8 mouse cellular contexts compared by ENCODE assay signal in the genomic region with DNA sequence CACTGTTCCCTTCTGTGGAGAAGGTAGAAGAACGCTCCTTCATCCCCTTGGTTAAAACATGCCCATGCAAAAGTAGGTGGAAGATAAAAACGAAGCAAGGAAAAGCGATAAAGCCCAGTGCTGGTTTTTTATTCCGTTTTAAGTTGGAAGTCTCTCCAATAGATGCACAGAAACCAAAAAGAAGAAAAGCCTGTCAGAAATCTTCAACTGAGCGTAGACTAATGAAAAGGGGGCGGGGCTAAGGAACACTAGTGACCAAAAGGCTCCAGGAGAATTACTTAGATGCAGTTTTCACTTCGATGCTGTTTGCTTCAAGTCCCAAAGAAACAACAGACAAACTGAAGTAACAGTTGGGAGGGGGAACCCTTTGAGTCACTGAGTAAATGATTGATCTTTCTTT. TPM values are rescaled to one million over a fixed set of nuclear protein-coding genes. Genes with fewer than 3 reads are reported as not detected.
DNase-seq lines count a peak whose midpoint lies in the region; ATAC-seq lines count a peak whose summit lies in the region.

No protein-coding gene starts in this region.

- no peak overlapping the region for H3K9ac ChIP-seq in kidney, embryonic 14.5 days (ENCODE audit: low read depth, low read length)
- H3K9ac ChIP-seq in embryonic facial prominence, embryonic 13.5 days = no peak overlapping the region
- H3K9ac ChIP-seq in midbrain, embryonic 13.5 days (replicated peaks) = peak overlapping the region; percentile 94; the same call in 1 of the 2 replicates

- peak overlapping the region; percentile 91; the same call in 1 of the 2 replicates for H3K4me3 ChIP-seq in kidney, embryonic 14.5 days (ENCODE audit: low read length)
- peak overlapping the region; percentile 91; the same call in 1 of the 2 replicates for H3K4me3 ChIP-seq in embryonic facial prominence, embryonic 13.5 days
- peak overlapping the region; percentile 91 for H3K4me3 ChIP-seq in midbrain, embryonic 13.5 days (replicated peaks)

- H3K4me2 ChIP-seq in kidney, embryonic 14.5 days (replicated peaks; ENCODE audit: low read depth, low read length) = peak overlapping the region; percentile 91
- peak overlapping the region; percentile 87 for H3K4me2 ChIP-seq in embryonic facial prominence, embryonic 13.5 days
- H3K4me2 ChIP-seq in midbrain, embryonic 13.5 days (replicated peaks) = peak overlapping the region; percentile 76

- peaks cover 12% of the 10 kb centered on the region for H3K4me1 ChIP-seq in kidney, embryonic 14.5 days (ENCODE audit: control insufficient read depth, insufficient read depth, low read length)
- H3K4me1 ChIP-seq in embryonic facial prominence, embryonic 13.5 days = peaks cover 10% of the 10 kb centered on the region; the same call in 1 of the 2 replicates
- peaks cover 21% of the 10 kb centered on the region for H3K4me1 ChIP-seq in midbrain, embryonic 13.5 days (replicated peaks)

- H3K9me3 ChIP-seq in kidney, embryonic 14.5 days (ENCODE audit: control insufficient read depth, low read length) = no peaks in the 10 kb centered on the region
- no peaks in the 10 kb centered on the region for H3K9me3 ChIP-seq in embryonic facial prominence, embryonic 13.5 days
- H3K9me3 ChIP-seq in midbrain, embryonic 13.5 days = no peaks in the 10 kb centered on the region

- no peaks in the 10 kb centered on the region for H3K36me3 ChIP-seq in kidney, embryonic 14.5 days (ENCODE audit: control insufficient read depth, insufficient read depth, low read length)
- H3K36me3 ChIP-seq in embryonic facial prominence, embryonic 13.5 days = no peaks in the 10 kb centered on the region
- no peaks in the 10 kb centered on the region for H3K36me3 ChIP-seq in midbrain, embryonic 13.5 days

- no peaks in the 10 kb centered on the region for H3K27me3 ChIP-seq in kidney, embryonic 14.5 days (ENCODE audit: control insufficient read depth, insufficient read depth, low read length)
- no peaks in the 10 kb centered on the region for H3K27me3 ChIP-seq in embryonic facial prominence, embryonic 13.5 days
- H3K27me3 ChIP-seq in midbrain, embryonic 13.5 days = no peaks in the 10 kb centered on the region

- 36% methylated on average over 7 of the region's 7 CpGs for WGBS in kidney, embryonic 14.5 days
- WGBS in embryonic facial prominence, embryonic 13.5 days = 50% methylated on average over 7 of the region's 7 CpGs
- WGBS in midbrain, embryonic 13.5 days = 51% methylated on average over 7 of the region's 7 CpGs

- no peak for DNase-seq in kidney, postnatal 4 days
- peak; percentile 29 for DNase-seq in induced T-regulatory cell, adult 2 months (ENCODE audit: low read depth)
- no peak for DNase-seq in thymus, adult 18-20 months
- no peak for DNase-seq in urinary bladder, postnatal 14 days (ENCODE audit: low spot score)
- DNase-seq in urinary bladder, adult 2 months (ENCODE audit: low spot score) = no peak

- no peak overlapping the region for H3K27ac ChIP-seq in kidney, embryonic 14.5 days (ENCODE audit: low read depth, low read length)
- no peak overlapping the region for H3K27ac ChIP-seq in embryonic facial prominence, embryonic 13.5 days
- peak overlapping the region; percentile 98 for H3K27ac ChIP-seq in midbrain, embryonic 13.5 days

- ATAC-seq in kidney, embryonic 14.5 days (ENCODE audit: low FRiP score, low TSS enrichment) = no peak
- no peak for ATAC-seq in embryonic facial prominence, embryonic 13.5 days (ENCODE audit: insufficient number of reproducible peaks, insufficient read depth, low FRiP score, low TSS enrichment, low read depth)
- ATAC-seq in midbrain, embryonic 13.5 days = no peak

RNA-seq across cellular contexts. Expression of a gene that starts 1.2 kb away (rescaled TPM):
- polyA plus RNA-seq in kidney, embryonic 14.5 days (2014; fragmentation: Nextera tagmentation; extraction: Ambion mirVana) = 62.3 and 80.8 TPM in 2 replicates
- 91.8 and 92.8 TPM in 2 replicates for polyA plus RNA-seq in embryonic facial prominence, embryonic 13.5 days (2015; fragmentation: Nextera tagmentation; extraction: Ambion mirVana)
- 132 and 143 TPM in 2 replicates for polyA plus RNA-seq in midbrain, embryonic 13.5 days (2015; fragmentation: Nextera tagmentation; extraction: Ambion mirVana)
- polyA plus RNA-seq in urinary bladder, adult 2 months (2012; rRNA removed) = 8.2 and 12.3 TPM in 2 replicates
